Mouse (Mus musculus) lung, embryonic 14.5 days (tissue): ENCODE measurements around the gene Pld5. TPM values are rescaled to one million over a fixed set of nuclear protein-coding genes. Genes with fewer than 3 reads are reported as not detected.

ENCODE experiments used
- ATAC-seq: fragments of 200-750 bp; cut with Nextera tagmentation; 2 replicates; pipeline ENCODE4 v1.8.0; 2017; ENCODE audit warnings: mild to moderate bottlenecking, moderate TSS enrichment, moderate library complexity; ENCODE audit not compliant: insufficient read depth
- DNase-seq: peaks from one replicate; pipeline ENCODE4 v3.0.0-alpha.2; 2015
- H3K27ac ChIP-seq: fragments of 300-500 bp; sonication (generic); 2 replicates; pipeline ENCODE4 v1.5.1; 2014; ENCODE audit warnings: low read depth, mild to moderate bottlenecking, moderate library complexity
- H3K27me3 ChIP-seq: fragments of 300-500 bp; sonication (generic); 2 replicates; pipeline ENCODE4 v1.6.1; 2014; ENCODE audit warnings: low read length, control low read depth; ENCODE audit not compliant: insufficient read depth
- H3K36me3 ChIP-seq: fragments of 300-500 bp; sonication (generic); 2 replicates; pipeline ENCODE4 v1.6.1; 2014; ENCODE audit warnings: control low read depth; ENCODE audit not compliant: insufficient read depth
- H3K4me1 ChIP-seq: fragments of 300-500 bp; sonication (generic); 2 replicates; pipeline ENCODE4 v1.6.1; 2014; ENCODE audit warnings: antibody characterized with exemption, control low read depth; ENCODE audit not compliant: insufficient read depth
- H3K4me2 ChIP-seq: fragments of 300-500 bp; sonication (generic); 2 replicates; pipeline ENCODE4 v1.6.1; 2014; ENCODE audit warnings: mild to moderate bottlenecking
- H3K4me3 ChIP-seq: fragments of 300-500 bp; sonication (generic); 2 replicates; pipeline ENCODE4 v1.5.1; 2014; ENCODE audit warnings: low read depth, low read length
- H3K9ac ChIP-seq: fragments of 300-500 bp; sonication (generic); 2 replicates; pipeline ENCODE4 v1.6.1; 2014
- H3K9me3 ChIP-seq: fragments of 300-500 bp; sonication (generic); 2 replicates; pipeline ENCODE4 v1.6.1; 2016; ENCODE audit warnings: low read depth, low read length, control low read depth
- CTCF ChIP-seq: IDR thresholded peaks from 2 replicates; pipeline ENCODE4 v1.5.1; 2016; ENCODE audit warnings: antibody characterized with exemption, low read depth
- WGBS: fragments of 180-500 bp; shearing (Covaris S2); extraction: QIAGEN DNeasy Blood & Tissue Kit; methylation state at CpG from one replicate; pipeline ENCODE4 v1.1.7; 2014; 5-methylcytosine and 5-hydroxymethylcytosine counted together
- polyA plus RNA-seq: library from polyadenylated mRNA; unstranded; fragments of >200 nt; fragmentation: Nextera tagmentation; extraction: Ambion mirVana; gene quantifications from 2 replicates; pipeline ENCODE4 v1.2.1, GENCODE M21; 2014

Gene Pld5
- polyA plus RNA-seq, 1 experiment from 2014 or later = 0.30 TPM

DNA sequence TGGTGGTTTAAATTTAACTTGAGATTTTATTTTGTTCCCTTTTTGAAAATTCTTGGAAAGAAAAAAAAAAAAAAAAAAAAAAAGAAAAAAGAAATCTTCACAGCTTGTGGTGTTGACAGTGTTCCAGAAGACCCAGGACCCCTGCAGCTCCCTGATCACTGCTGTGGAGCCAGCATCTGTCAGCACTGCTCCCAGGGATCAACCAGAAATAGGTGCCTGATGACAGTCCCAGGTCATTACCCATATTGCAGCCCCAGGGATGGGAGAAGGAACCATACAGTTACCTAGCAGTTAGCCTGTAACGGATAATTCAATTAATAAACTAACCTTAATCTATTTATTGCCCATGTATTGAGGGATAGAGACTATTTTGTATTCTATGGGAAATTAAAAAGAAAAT is 250.6 kb downstream of the Pld5 start:
- H3K9me3 ChIP-seq = no peaks in the 10 kb centered on the region
- TF ChIP-seq CTCF = no peak

DNA sequence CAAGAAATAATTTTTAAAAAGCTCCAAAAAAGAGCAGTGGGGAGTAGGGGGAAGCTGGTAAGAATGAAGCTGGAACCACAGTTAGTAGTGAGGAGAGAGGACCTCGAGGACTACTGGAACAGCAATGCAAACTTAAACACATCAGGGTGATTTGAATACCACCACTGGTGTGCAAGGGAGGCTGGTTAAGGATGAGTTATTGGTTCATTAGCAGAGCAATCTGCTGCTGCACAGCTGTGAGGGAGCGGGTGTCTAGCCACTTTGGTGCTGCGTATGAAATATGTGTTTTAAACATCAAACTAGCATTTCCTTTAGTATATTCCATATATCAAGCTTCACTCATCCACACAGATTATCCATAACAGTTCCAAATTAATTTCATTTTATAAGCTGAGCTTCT is 256.6 kb downstream of the Pld5 start:
- H3K27me3 ChIP-seq = no peaks in the 10 kb centered on the region
- no peak overlapping the region for H3K4me3 ChIP-seq
- 89% methylated on average over 3 of the region's 3 CpGs for WGBS
- no peaks in the 10 kb centered on the region for H3K4me1 ChIP-seq
- DNase-seq (no peak), ATAC-seq (no peak)
- H3K4me2 ChIP-seq = no peak overlapping the region
- no peak overlapping the region for H3K9ac ChIP-seq
- no peaks in the 10 kb centered on the region for H3K9me3 ChIP-seq
- H3K36me3 ChIP-seq = no peaks in the 10 kb centered on the region
- H3K27ac ChIP-seq = no peak overlapping the region
- TF ChIP-seq CTCF = no peak

More for the DNA sequence above, 250.6 kb downstream of the Pld5 start:
- no peak overlapping the region for H3K9ac ChIP-seq
- ATAC-seq (no peak), DNase-seq (no peak)
- no peak overlapping the region for H3K4me2 ChIP-seq
- no peak overlapping the region for H3K27ac ChIP-seq
- no peaks in the 10 kb centered on the region for H3K4me1 ChIP-seq
- 62% methylated on average over 1 of the region's 1 CpGs for WGBS
- no peak overlapping the region for H3K4me3 ChIP-seq
- H3K36me3 ChIP-seq = no peaks in the 10 kb centered on the region
- no peaks in the 10 kb centered on the region for H3K27me3 ChIP-seq

DNA sequence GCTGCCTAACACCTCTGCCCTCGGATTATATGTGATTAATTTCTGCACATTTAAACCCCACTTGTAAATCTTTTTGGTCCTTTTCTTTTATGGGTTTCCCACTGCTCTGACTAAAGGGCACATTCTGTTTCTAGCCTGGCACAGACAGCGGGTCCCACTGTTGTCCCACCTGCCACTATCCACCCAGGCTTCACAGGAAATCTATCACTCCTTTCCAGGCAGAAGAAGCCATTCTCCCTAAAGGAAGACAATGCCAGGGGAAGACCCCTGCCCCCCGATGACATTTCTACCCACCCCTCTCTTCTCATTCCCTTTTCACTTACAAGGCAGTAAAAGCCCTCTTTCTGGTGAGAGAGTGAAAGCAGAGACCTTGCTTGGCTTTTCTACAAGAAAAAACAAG is 259.0 kb downstream of the Pld5 start:
- H3K27me3 ChIP-seq = no peaks in the 10 kb centered on the region
- no peaks in the 10 kb centered on the region for H3K36me3 ChIP-seq
- H3K4me3 ChIP-seq = no peak overlapping the region
- TF ChIP-seq CTCF = no peak
- DNase-seq = no peak
- H3K27ac ChIP-seq = no peak overlapping the region
- H3K9me3 ChIP-seq = no peaks in the 10 kb centered on the region
- 49% methylated on average over 3 of the region's 3 CpGs for WGBS
- no peaks in the 10 kb centered on the region for H3K4me1 ChIP-seq
- ATAC-seq = no peak
- no peak overlapping the region for H3K4me2 ChIP-seq
- no peak overlapping the region for H3K9ac ChIP-seq

DNA sequence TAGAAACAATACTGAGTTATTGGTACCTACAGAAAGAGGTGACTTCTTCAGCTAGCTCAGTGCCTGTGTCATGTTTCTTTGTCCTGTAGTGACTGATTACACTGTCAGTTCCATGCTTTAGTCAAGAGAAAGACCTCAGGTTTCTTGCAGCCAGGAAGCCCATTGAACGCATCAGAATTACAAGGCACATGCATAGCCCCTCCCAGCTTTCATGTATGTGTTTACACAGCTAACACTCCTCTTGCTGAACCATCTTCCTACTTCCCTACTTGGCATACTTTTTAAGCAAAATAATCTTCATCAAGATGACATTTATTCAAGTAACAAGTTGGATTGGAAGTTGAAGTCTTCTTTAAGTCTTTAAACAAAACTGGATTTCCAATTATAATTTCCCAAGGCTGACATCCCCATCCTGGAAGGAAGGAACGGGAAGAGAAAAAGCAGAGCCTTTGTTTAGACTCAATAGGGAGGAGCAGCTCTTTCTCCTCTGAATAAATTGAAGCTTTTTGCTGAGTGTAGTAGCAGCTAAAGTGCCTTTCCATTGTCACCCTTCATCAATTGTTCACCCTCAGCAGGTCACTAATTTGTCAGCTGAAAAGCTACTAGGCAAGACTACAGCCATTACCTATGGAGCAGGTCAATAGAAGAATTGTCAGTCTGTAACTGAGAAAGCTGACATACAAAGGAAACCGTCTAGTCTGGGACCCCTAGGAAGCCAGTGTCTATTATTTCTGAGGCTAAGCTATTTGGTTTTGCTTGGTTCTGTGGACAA is 261.4 kb downstream of the Pld5 start:
- no peak for ATAC-seq
- Histone ChIP-seq H3K36me3 (no peaks in the 10 kb centered on the region), H3K27me3 (no peaks in the 10 kb centered on the region), H3K4me3 (no peak overlapping the region), H3K9ac (no peak overlapping the region), H3K27ac (no peak overlapping the region), H3K4me2 (no peak overlapping the region), H3K9me3 (no peaks in the 10 kb centered on the region), H3K4me1 (no peaks in the 10 kb centered on the region)
- no peak for DNase-seq
- WGBS = 29% methylated on average over 3 of the region's 3 CpGs
- no peak for TF ChIP-seq CTCF

DNA sequence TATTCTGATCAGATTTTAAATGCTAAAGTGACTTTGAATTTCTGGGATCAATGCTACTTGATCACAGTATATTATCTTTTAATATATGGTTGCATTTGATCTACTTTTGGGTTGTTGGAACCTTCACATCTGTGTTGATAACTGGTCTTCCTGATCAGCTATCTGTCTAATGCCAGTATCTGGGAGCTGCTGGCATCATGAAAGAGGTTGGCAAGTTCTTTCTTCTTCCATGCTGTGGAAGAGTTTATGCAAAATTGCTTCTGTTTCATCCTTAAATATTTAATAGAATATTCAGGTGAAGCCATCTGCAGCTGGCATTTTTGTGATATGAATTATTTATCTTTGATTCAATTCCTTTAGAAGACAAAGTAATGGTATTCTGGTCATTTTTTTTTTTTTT is 263.6 kb downstream of the Pld5 start:
- no peak for TF ChIP-seq CTCF
- no peaks in the 10 kb centered on the region for H3K27me3 ChIP-seq
- no peaks in the 10 kb centered on the region for H3K4me1 ChIP-seq
- no peaks in the 10 kb centered on the region for H3K9me3 ChIP-seq
- no peak overlapping the region for H3K27ac ChIP-seq
- no peak overlapping the region for H3K4me2 ChIP-seq
- ATAC-seq (no peak), DNase-seq (no peak)
- no peaks in the 10 kb centered on the region for H3K36me3 ChIP-seq
- H3K4me3 ChIP-seq = no peak overlapping the region
- no peak overlapping the region for H3K9ac ChIP-seq

DNA sequence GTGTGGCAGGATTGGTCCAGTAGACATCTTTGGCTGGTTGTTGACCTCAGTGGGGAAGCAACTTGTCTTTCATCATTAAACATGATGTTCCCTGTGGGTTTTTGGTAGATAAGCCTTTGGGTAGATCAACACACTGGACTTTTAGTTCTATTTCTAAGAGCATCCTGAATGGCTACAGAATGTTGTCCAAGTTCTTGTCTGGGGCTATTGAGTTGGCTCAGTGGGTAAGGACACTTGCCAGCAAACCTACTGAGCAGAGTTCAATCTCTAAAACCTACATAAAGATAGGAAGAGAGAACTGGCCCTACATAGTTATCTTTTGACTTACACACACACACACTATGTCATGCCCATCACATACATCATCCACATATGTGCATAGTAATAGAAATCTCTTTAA is 264.0 kb downstream of the Pld5 start:
- no peaks in the 10 kb centered on the region for H3K4me1 ChIP-seq
- no peaks in the 10 kb centered on the region for H3K9me3 ChIP-seq
- H3K27ac ChIP-seq = no peak overlapping the region
- no peak for DNase-seq
- H3K9ac ChIP-seq = no peak overlapping the region
- no peak for TF ChIP-seq CTCF
- no peak for ATAC-seq
- H3K4me3 ChIP-seq = no peak overlapping the region
- H3K27me3 ChIP-seq = no peaks in the 10 kb centered on the region
- no peaks in the 10 kb centered on the region for H3K36me3 ChIP-seq
- H3K4me2 ChIP-seq = no peak overlapping the region

DNA sequence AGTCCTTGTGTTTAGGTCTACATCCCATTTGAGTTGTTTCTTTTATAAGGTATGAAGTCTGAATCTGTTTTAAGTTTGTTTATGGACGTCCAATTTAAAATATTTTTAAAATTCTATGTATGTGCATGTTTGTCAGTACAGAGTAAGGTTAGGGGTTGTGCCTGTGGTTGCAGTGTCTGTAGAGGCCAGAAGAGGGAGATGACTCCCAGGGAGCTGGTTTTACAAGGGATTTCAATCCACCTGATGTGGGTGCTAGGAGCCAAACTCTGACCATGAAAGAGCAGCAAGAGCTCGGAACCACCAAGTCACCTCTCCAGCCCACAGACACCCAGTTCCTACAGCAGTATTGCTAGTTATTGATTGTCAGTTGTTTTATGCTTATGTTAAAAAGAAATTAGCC is 266.7 kb downstream of the Pld5 start:
- H3K27me3 ChIP-seq = no peaks in the 10 kb centered on the region
- no peaks in the 10 kb centered on the region for H3K9me3 ChIP-seq
- ATAC-seq = no peak
- 79% methylated on average over 2 of the region's 2 CpGs for WGBS
- no peaks in the 10 kb centered on the region for H3K36me3 ChIP-seq
- H3K4me3 ChIP-seq = no peak overlapping the region
- no peak for DNase-seq
- no peak; the same call in 1 of the 2 replicates for TF ChIP-seq CTCF
- no peak overlapping the region for H3K4me2 ChIP-seq
- no peak overlapping the region for H3K9ac ChIP-seq
- H3K27ac ChIP-seq = no peak overlapping the region
- no peaks in the 10 kb centered on the region for H3K4me1 ChIP-seq
